31 mouse cellular contexts compared by ENCODE assay signal in the genomic region with DNA sequence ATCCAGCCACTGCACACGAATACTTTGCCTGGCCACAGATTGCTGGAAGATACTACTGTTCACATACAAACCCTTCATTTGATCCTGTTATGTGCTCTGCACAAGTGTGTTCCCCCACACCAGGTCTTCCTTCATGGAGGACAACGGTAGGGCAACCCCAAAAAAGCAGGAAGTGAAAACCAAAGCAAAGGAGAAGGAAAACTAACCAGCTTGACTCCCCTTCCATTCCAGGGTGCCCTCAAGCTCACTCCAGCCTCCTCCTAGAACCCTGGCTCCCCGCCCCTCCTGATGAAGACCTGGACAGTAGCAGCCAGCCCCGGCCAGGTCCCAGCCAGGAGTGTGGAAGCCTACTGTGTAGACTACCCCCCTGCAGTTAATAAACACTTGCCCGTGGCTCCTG. TPM values are rescaled to one million over a fixed set of nuclear protein-coding genes. Genes with fewer than 3 reads are reported as not detected.
"Had no signal": no experiment of that assay in that cellular context is flagged by ENCODE, and none has a peak within 500 bp of the region (broad histone marks: within the 10 kb centered on the region; RNA-seq: fewer than 3 reads in every experiment).

No protein-coding gene starts in this region.

- ATAC-seq: hindbrain, embryonic 16.5 days; hindbrain, postnatal 0 days; inflammation-experienced regulatory T-cells, adult 6 months; intestine, embryonic 15.5 days; intestine, embryonic 16.5 days; intestine, postnatal 0 days had no signal

- DNase-seq: heart, postnatal 14 days; heart, postnatal 36 days; heart, postnatal 4 days; kidney, adult 11 months; kidney, adult 18-20 months; kidney, adult 2 months; kidney, adult 8-10 months; kidney, adult 9 months; kidney, postnatal 10 days; kidney, postnatal 14 days; kidney, postnatal 25 days; kidney, postnatal 36 days; kidney, postnatal 4 days; layer of hippocampus, adult 9-11 months; layer of hippocampus, postnatal 36 days had no signal

RNA-seq across cellular contexts. Expression of a gene that starts 3.6 kb away (rescaled TPM):
- total RNA-seq: heart, adult 8-10 months; heart, postnatal 14 days; heart, postnatal 25 days; heart, postnatal 36 days; heart, postnatal 4 days; hindbrain, postnatal 0 days; layer of hippocampus, adult 18-20 months; layer of hippocampus, adult 2 months; layer of hippocampus, adult 8-10 months; layer of hippocampus, postnatal 14 days; layer of hippocampus, postnatal 25 days; layer of hippocampus, postnatal 36 days; left cerebral cortex, adult 18-20 months had no signal

RNA-seq across cellular contexts. Expression of a gene that starts 29.3 kb away (rescaled TPM):
- total RNA-seq: heart, postnatal 36 days; hematopoietic stem cell, adult 5-6 weeks had no signal

RNA-seq across cellular contexts. Expression of a gene that starts 37.7 kb away (rescaled TPM):
- total RNA-seq: heart, adult 8-10 months; heart, postnatal 14 days; heart, postnatal 25 days; heart, postnatal 36 days; heart, postnatal 4 days; hematopoietic stem cell, adult 5-6 weeks; hindbrain, postnatal 0 days; layer of hippocampus, adult 18-20 months; layer of hippocampus, adult 2 months; layer of hippocampus, postnatal 10 days; layer of hippocampus, postnatal 14 days; layer of hippocampus, postnatal 25 days; layer of hippocampus, postnatal 36 days; left cerebral cortex, adult 18-20 months had no signal

RNA-seq across cellular contexts. Expression of a gene that starts 57.5 kb away (rescaled TPM):
- total RNA-seq: heart, adult 8-10 months; heart, postnatal 14 days; heart, postnatal 25 days; heart, postnatal 36 days; heart, postnatal 4 days; hematopoietic stem cell, adult 5-6 weeks; hindbrain, postnatal 0 days; layer of hippocampus, adult 18-20 months; layer of hippocampus, adult 2 months; layer of hippocampus, adult 8-10 months; layer of hippocampus, postnatal 10 days; layer of hippocampus, postnatal 14 days; layer of hippocampus, postnatal 25 days; layer of hippocampus, postnatal 36 days; left cerebral cortex, adult 18-20 months had no signal
